Mouse (Mus musculus): ENCODE measurements around the gene Cmss1. TPM values are rescaled to one million over a fixed set of nuclear protein-coding genes. Genes with fewer than 3 reads are reported as not detected.
A peak's percentile ranks its signal among the peaks of the same experiment; 100 is the strongest.

Cmss1 gene
- 80.5 and 120 TPM in 2 replicates for total RNA-seq (2017)

DNA sequence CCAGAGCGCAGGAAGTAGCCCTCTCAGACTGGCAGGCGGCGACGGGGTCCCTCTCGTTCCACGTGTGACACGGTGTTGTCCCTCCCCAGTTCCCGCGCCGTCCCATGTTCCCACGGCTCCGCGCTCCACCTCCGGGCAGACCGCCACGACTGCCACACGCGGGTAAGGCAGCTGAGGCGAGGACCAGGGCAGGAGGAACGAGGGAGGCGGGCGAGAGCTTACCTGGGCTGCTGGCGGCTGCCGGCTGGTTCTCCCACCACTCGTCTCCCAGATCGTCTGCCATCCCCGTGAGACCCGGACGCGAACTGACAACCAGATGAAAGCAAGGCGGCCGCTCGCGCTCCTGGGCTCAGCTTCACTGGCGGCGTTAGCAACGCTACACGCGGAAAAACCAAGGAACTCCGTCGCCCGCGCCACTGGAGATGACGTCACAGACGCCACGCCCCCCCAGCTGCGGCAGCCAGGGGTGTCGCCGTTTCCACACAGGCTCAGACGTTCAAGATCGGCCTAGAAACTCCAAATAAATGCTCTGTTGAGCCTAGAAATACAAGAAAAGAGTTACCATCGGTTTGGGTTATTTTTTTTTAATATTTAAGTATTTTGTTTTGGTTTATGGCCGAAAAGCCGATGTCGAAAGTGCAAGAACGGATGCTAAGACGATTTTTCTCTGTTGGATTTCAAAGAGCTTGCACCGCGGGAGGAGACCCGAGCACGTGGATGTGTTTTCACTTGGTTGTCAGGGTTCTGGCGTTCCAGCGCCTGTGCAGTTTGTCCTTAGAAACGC, at the start of gene Cmss1:
TSS of gene Cmss1 (minus strand) at position 421 of the 784 bp plus-strand sequence.
- peak; percentile 93 for ATAC-seq (replicated peaks; ENCODE audit: low read depth, poor library complexity, severe bottlenecking)

DNA sequence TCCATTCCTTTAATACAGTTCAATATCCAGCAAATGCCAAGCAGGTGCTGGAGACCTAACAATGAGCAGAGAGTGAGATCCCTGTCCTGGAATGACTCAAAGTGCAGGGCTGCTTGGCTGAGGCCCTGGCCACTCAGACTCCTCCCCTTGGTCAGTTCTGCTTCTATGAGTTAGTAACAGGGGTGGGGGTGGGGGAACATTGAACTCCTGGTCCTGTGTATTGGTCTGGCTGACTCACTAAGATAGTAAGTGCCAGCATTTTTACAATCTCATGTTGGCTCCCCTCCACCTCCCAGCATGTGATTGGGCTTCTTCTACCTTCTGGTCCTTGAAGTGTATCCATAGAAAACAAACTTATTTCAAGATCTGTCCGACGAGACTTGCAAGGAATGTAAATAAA, 43.2 kb upstream of the Cmss1 start:
- no peak for ATAC-seq (replicated peaks; ENCODE audit: low read depth, poor library complexity, severe bottlenecking)

DNA sequence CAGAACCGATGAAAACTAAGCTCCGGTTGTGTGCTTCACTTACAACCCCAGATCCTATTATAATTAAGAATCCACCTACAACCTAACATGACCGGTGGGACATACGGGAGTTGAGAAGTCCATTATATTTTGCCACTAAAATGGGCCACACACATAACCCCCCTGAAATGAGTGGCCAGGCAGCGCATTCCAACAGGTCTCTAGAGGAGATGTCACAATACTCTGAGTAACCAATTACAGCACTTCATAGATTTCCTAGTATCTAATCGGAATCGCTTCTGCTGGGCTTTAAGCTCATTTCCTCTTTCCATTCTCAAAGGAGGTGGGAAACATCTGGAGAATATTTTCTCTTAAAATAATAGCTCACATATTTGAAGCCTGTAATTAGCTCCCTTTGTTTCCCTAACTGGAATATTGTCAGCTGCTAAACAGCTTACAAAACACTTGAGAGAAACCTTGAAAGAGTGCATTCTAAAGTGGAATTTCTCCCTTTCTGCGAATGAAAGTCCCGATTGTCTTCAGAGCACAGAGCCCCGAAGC, 34.8 kb upstream of the Cmss1 start:
- no peak for ATAC-seq (replicated peaks; ENCODE audit: low read depth, poor library complexity, severe bottlenecking)

DNA sequence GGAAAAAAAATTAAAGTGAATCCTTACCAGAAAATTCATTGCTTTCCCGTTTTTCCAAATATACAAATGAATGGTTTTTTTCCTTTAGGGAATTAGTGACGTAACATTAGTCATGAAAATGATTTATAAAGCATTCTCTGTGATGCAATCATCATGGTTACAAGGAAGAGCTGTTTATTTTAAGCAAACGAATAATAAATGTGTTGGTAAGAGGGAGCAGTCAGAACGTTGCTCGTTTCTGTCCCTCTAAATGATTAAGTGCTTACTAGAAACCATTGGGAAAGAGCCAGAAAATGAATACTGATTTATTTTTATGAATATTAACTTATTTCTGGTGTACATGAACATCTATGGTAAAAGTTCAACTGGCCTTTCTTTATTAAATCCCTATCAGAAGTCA, 28.1 kb upstream of the Cmss1 start:
- ATAC-seq (replicated peaks; ENCODE audit: low read depth, poor library complexity, severe bottlenecking), result no peak

DNA sequence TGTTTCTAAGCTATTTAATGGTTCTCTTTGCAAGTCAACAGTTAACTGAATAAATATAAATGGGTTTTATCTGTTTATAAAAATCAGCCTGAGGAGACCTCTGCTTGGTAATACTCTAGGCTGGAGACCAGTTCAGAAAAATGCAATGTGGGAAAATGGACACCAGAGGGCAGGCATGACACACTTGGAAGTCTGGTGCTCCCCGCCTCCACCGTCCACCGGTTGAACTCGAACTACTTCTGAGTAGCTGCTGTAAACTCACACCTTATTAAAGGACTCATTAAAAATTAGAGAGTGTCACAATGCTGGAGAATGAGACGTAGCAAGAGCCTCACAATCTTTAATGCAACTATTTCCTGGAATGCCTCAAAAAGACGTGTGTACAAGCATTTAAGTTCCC, 27.5 kb upstream of the Cmss1 start:
- ATAC-seq (replicated peaks; ENCODE audit: low read depth, poor library complexity, severe bottlenecking), result peak; percentile 99

DNA sequence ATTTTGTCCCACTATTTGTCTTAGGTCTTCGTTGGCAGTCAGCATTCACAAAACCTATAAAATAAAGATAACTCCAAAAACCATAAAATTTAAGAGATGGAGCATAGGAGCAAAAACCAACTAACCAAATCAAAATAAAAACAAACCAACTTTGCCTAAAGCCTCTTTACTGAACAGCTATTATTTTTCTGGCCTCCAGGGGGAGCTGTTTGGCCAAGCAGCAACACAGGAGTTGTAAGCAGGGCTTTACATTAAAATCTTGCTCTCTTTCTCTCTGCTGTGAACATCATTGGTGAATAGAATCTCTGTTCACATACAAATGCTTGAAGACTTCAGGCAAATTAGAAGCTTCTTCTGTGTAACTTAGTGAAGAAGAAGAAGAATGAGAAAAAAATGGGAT, 5.1 kb upstream of the Cmss1 start:
- peak; percentile 73; the same call in 1 of the 2 replicates for ATAC-seq (replicated peaks; ENCODE audit: low read depth, poor library complexity, severe bottlenecking)

DNA sequence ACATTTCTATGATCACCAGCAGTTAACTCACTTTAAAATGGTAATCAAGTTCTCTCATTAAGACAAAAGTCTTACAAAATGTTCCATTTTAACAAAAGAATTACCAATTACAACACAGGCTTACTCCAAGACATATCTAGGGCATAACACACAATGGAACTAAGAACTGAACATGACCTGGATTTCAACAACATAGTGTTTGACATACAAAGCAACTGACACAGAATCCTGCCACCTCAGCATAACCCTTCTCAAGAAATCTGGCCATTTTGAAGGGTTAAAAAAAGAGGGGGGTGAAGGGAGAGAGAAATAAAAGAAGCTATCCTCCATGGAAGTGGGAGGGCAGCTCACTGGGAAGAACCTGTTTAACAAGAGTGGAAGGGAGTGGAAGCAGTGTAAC, 5.6 kb downstream of the Cmss1 start:
- no peak for ATAC-seq (replicated peaks; ENCODE audit: low read depth, poor library complexity, severe bottlenecking)

DNA sequence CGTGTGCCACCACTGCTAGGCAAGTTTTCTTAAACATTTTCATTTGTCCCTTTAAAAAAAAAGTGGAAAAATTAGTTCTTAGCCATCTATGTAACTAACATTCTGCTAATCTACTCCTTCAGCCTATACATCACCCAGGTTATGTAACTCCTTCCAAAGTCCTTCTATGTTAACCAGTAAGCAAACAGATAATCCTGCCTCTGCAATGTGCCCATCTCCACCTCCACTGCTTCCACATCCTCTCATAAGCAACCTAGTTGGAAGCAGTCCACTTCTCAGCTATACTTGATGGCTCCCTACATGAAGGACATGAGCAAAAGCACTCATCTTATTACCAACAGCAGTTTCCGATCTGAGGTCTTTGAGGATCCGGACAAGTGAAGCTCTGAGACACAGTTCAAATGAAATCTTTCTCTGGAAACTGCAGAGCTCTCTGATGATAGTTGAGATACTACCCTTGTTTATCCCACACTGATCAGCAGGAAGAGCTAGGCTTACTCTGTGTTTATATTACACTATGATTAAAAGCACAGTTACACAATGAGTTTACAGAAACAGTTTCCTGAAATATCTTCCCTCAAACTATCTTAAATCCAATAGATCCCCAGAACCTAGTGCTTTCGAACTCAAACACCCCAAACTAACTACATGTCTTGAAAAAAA, 9.2 kb downstream of the Cmss1 start:
- no peak for ATAC-seq (replicated peaks; ENCODE audit: low read depth, poor library complexity, severe bottlenecking)

DNA sequence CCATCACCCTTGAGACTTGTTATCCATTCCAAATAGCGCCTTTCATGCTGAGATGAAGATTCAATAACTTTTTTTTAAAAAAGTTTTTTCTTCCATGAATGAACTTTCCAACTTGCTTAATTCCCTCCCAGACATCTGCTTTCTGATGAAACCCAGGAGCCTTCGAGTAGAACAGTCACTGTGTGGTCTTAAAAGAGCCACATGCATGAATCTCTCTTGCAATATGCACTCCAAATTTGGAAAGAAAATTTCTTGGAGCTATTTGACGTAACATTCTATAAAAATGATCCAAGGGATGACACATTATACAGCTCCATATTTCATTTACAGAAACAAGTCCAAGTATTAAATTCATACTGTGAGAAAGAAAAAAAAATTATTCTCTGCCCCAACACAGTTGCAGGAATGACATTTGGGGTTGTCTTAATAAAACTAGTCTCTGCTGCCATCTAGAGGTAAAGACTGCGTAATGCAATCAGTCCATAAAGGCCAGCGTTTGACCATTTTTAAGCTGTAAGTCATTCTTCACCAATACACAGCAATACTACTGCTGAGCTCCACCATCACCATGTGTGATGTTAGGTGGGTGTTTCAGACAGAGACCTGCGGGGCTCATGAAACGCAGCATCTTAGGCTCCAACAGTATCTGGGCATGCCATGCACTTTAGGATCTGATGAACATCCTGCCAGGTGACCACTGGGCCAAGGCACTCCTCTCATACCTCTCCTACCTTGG, 13.1 kb downstream of the Cmss1 start:
- peak; percentile 93 for ATAC-seq (replicated peaks; ENCODE audit: low read depth, poor library complexity, severe bottlenecking)

DNA sequence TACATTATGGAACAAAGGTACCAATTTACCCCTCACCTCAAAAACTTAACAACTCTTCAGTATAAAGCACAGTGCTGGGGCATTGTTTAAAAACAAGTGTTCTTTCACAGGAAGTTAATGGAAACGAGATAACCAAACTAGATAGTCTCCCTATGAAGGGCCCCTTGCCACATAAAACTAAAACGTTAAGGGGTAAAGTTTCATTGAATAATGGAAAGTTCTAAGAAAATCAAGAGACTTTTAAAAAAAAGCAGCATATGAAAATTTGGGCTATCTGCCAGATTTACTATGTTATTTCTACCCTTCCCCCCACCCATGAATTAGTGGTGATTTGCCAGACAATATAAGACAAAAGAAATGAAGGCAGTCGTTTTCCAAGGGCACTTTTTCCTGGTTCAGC, 21.5 kb downstream of the Cmss1 start:
- 0 out of 2 replicates have a peak, but pooled peaks have one; percentile 45 for ATAC-seq (replicated peaks; ENCODE audit: low read depth, poor library complexity, severe bottlenecking)

DNA sequence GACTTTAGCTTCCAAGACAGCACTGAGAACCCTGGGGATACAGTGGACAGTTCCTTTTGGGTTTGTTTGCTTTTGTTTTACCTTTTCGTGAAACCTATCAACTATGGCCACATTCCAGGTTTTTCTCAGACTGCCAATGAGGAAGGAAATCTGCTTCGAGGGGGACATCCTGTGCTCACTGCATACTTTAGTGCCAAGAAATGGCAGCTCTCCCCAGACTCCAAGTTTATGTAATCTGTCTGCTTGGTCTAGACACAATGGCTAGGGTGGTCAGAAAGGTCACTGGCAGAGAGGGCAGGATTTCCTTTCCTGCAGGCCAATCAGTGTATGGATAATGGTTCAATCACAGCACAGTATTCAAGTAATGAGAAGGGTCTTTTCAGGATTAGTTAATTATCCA, 24.7 kb downstream of the Cmss1 start:
- ATAC-seq (replicated peaks; ENCODE audit: low read depth, poor library complexity, severe bottlenecking), result no peak

DNA sequence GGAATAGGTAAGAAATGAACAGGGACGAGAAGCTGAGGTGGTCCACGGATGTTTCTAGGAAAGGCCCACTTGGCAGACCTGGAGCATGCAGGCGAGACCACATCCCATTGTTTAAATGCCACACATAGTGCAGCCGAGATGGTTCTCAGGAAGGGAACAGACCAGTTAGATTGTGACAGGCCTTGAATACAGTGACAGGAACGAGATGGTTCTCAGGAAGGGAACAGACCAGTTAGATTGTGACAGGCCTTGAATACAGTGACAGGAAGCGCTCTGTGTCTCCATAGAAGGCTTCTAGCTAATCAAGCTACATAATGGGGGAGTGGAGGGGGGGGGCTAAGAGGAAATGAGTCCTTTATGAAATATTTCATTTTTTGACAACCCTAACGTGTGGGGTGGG, 26.6 kb downstream of the Cmss1 start:
- peak; percentile 92 for ATAC-seq (replicated peaks; ENCODE audit: low read depth, poor library complexity, severe bottlenecking)

DNA sequence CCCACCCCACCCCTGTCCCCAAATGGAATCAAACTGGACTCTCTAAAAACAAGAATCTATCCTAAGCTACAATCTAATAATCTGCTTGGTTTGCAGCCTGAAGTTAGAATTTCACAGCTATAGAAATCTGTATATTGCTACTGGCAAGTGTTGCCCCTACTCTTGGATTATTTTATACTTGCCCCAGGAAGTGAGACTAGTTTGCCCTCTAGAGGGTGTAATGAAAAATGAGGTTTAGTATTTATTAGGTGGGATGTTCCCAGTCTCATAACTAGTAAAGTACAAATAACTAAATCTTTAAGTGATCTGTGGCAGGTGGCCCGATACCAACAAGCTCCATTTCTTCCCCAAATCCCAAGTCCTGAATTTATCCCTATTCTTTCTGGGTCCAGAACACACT, 29.1 kb downstream of the Cmss1 start:
- ATAC-seq (replicated peaks; ENCODE audit: low read depth, poor library complexity, severe bottlenecking), result peak; percentile 43; the same call in 1 of the 2 replicates

DNA sequence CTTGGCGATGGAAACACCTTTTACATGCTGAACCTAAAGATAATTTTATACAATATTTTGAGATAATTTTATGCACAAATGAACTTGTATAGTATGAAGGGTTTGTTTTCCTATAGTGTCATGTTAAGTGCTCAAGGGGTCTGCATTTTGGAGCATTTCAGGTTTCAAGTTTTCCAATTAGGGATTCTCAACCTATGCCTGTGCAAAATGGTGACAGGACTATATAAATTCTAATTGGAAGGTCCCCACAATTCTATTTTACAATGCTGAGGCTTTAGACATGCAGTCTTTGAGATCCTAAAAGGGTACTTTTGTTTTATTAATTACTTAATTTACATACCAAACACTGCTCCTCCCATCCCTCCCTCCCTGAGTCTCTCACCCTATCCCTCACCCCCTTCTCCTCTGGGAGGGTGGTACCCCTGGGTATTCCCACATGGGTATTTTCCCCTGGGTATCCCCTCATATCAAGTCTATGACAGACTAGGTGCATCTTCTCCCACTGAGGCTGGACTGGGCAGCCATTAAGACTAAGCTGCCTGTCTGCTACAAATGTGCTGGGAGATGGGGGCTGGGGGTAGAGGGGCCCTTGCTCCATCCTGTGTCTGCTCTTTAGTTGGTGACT, 30.8 kb downstream of the Cmss1 start:
- ATAC-seq (replicated peaks; ENCODE audit: low read depth, poor library complexity, severe bottlenecking), result no peak

DNA sequence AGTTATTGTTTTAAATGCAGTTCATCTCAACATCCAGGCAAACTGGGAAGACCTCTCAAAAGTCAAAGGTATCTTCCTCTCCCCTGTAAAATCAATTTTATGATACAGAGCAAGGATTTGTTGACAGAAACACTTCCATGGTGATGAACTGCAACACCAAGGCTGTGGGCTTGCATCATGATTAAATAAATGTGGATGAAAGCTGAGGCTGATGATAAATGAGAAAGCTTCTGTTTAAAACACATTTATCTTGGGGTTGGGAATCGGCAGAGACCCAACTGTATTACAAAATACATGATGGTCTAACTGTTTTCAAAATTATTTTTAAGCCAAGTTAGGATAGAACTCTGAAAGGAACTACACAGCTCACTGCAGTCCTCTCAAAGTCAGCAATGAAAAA, 32.8 kb downstream of the Cmss1 start:
- ATAC-seq (replicated peaks; ENCODE audit: low read depth, poor library complexity, severe bottlenecking), result no peak

DNA sequence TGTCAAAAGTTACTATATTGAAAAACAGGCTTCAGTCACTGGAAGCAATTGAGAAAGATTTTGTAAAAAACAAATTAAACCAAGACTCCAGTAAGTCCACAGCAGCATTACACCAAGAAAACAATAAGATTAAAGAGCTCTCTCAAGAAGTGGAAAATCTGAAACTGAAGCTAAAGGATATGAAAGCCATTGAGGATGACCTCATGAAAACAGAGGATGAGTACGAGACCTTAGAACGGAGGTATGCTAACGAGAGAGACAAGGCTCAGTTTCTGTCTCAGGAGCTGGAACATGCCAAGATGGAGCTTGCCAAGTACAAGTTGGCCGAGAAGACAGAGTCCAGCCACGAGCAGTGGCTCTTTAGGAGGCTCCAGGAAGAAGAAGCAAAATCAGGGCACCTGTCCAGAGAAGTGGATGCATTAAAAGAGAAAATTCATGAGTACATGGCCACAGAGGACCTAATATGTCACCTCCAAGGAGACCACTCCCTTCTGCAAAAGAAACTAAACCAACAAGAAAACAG, 35.8 kb downstream of the Cmss1 start:
- peak; percentile 22; the same call in 1 of the 2 replicates for ATAC-seq (replicated peaks; ENCODE audit: low read depth, poor library complexity, severe bottlenecking)

DNA sequence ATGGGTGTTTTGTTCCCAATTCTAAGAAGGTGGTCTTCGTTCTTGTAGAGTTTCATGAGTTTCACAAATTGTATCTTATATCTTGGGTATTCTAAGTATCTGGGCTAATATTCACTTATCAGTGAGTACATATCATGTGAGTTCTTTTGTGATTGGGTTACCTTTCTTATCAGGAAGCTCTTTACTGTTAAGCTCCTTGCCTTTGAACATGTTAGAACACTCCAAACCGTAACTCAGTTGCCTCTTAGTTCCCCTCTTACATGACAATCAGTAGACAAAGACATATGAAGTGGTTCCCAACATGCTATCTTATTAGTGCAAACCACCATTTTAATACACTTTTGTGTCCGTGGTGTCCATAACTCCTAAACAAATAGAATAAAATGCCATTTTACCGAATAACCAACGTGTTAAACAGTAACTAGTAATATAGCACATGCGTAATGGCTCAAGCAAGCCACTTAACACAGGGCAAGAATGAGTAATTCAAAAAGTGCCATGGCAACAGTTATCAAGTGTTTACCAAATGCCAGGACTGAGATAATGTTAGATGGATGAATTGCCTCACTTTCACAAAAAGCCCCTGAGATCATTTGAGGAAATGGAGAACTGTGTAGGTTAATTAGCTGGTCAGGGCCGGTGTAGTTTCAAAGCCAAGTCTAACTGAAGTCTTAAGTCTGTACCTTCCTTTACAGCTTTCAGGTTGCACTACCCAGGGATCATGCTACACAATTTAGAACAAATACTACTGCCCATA, 37.8 kb downstream of the Cmss1 start:
- no peak for ATAC-seq (replicated peaks; ENCODE audit: low read depth, poor library complexity, severe bottlenecking)

DNA sequence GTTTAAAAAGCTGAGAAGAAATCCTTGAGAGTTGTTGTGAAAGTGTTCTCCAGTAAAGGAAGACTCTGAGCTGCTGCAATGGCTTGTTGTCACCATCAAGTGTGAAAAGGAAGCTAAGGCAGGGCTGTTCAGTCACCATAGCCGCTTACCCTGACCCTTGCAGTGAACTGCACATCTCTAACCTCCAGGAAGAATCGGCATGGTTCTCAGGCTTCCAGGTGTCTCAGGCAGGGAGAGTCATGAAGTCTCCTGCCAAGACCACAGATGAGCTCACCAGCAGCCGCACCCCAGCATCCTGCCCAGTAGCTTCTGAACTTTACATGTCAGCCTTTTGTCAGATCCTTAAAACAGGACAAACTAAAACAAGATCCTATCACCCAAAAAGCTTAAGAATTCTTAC, 40.4 kb downstream of the Cmss1 start:
- ATAC-seq (replicated peaks; ENCODE audit: low read depth, poor library complexity, severe bottlenecking), result peak; percentile 39

DNA sequence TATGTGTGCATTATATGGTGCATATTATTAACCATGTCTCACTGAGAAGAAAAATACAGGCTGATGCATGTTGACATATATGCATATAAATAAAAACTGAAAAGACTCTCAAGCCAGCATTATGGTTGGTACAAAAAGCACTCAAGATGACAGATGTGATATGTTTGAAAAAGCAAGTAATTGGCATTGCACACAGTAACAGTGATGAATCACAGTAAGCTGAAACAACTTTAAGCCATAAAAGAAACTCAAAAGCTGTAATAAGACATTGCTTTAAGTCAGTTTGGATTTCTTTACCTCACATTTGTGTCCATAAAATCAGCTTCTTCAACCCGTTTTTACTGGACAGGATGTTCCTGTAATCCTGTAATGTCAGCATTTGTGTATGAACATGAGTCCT, 41.9 kb downstream of the Cmss1 start:
- ATAC-seq (replicated peaks; ENCODE audit: low read depth, poor library complexity, severe bottlenecking), result no peak
